Mouse (Mus musculus): Measurements from ENCODE around the gene Sema4b.

DNA sequence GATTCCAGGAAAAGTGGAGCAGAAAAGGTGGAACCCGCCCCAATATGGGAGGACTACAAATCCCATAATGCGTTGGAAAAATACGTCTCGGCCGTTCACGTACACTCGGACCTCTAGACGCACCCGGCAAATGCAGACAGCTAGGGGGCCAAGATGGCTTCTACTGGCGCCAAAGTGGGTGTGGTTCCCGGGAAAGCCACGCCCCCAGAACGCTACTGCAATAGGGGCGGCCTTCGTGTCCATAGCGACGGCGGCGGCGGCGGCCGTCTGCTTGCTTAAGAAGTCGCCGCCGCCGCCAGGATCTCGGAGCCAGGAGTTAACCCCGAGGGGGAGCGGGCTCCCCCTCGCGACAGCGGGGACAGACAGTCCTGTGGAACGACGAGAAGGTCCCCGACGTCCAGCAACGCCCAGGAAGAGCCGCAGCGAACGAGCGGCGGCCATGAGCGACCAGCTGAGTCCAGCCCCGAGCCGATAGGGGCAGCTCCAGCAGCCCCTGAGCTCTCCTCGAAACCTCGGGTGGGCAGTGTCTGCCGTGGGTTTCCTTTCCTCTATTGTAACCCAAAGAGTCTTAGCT is 59.6 kb downstream of the Sema4b start, which contains the start of gene Ttll13:
- TF ChIP-seq CTCF (conservative IDR thresholded peaks at IDR 0.05; ENCODE audit: low read length) (no peak), POU5F1 (IDR thresholded peaks at IDR 0.05; ENCODE audit: borderline replicate concordance, low read length) (no peak), NANOG (IDR thresholded peaks at IDR 0.05; ENCODE audit: borderline replicate concordance, low read length) (no peak)
